Mouse (Mus musculus): ENCODE data around the gene Cyct. TPM values are rescaled to one million over a fixed set of nuclear protein-coding genes. Genes with fewer than 3 reads are reported as not detected.
A peak's percentile ranks its signal among the peaks of the same experiment; 100 is the strongest.

Gene Cyct
- polyA plus RNA-seq, 1 experiment = 30.2 TPM

DNA sequence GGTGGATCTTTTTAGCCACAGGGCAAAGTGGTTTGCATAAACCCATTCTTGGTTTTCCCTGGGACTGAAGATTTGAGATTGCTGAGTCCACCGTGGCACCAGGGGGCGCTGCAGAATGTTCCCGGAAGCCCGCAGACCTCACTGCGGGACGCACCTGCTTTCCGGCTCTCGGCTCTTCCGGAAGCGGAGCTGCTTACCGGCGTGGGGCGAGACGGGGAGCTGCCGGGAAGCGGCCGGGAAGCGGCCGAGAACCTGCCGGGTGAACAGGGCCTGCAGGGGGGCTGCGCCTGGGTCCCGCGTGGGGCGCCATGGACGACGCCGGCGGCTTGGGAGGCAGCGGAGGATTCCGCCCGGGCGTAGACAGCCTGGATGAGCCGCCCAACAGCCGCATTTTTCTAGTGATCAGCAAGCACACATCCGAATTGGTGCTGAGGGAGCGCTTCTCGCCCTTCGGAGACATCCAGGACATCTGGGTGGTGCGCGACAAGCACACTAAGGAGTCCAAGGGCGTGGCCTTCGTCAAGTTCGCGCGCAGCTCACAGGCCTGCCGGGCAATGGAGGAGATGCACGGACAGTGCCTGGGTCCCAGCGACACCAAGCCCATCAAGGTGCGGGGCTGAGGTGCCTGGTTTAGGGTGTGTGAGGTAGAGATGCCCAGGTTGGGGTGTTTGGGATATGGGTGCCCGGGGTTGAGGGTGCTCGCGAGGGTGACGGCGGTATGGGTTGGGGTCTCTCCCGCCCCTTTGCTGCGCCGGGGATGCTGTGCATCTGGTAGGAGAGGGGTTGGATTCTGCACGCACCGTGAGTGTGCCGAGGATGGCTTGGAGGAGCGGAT, 9.8 kb upstream of the Cyct start, which contains the start of gene Rbm45:
Gene Rbm45, plus strand, starts transcription at position 164 of the 835 bp plus-strand sequence.
- TF ChIP-seq CTCF (IDR thresholded peaks at IDR 0.05; ENCODE audit: low read depth, low read length) (peak; percentile 70), EP300 (IDR thresholded peaks at IDR 0.05; ENCODE audit: insufficient read depth, low read depth, low read length) (peak; percentile 48; the same call in 1 of the 2 replicates), POLR2A (IDR thresholded peaks at IDR 0.05; ENCODE audit: insufficient read depth, low read length) (no peak)
- H3K27ac ChIP-seq (ENCODE audit: insufficient read depth, low read length) = peak within 1 kb of the TSS; percentile 1; the same call in 1 of the 2 replicates
- peaks cover 25% of the 10 kb centered on the region for H3K36me3 ChIP-seq (ENCODE audit: control insufficient read depth, insufficient read depth, low read length, poor library complexity, severe bottlenecking)
- peak within 1 kb of the TSS; percentile 73 for H3K4me3 ChIP-seq (ENCODE audit: low read depth, low read length)
- no peaks in the 10 kb centered on the region for H3K4me1 ChIP-seq (ENCODE audit: control insufficient read depth, insufficient read depth, low read length)
- H3K9me3 ChIP-seq (replicated peaks; ENCODE audit: control insufficient read depth, insufficient read depth, low read length, poor library complexity, severe bottlenecking) = no peaks in the 10 kb centered on the region
- peak within 1 kb of the TSS; percentile 80 for H3K9ac ChIP-seq (ENCODE audit: low read depth, poor library complexity, severe bottlenecking)
- H3K27me3 ChIP-seq (ENCODE audit: control insufficient read depth, insufficient read depth, low read length, poor library complexity, severe bottlenecking) = no peaks in the 10 kb centered on the region

DNA sequence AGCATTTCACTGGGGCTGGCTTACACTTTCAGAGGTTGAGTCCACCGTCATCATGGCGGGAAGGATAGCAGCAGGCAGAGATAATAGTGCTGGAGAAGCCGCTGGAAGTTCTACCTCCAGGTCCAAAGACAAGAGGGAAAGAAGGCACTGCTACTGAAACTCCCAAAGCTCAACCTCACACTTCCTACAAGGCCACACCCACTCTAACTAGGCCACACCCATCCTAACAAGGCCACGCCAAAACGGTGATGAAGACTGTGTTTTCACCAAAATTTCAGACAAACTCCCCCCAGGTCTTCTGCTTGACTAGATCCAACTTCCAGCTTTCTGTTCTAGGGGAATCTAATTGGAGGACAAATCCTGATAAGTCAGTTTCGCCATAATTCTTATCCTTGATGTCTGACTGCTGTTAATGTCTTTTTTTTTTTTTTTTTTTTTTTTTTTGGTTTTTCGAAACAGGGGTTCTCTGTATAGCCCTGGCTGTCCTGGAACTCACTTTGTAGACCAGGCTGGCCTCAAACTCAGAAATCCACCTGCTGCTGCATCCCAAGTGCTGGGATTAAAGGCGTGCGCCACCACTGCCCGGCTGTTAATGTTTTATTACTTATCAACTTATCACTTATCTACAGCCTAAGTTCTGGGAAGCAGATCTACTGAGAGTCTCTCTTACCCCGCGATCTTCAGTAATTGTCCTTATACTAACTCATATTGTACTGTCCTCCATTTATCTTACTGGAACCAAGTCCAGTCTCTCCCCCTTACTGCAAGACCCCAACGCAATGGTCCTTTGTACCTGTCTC, 8.8 kb upstream of the Cyct start:
- H3K4me1 ChIP-seq (ENCODE audit: control insufficient read depth, insufficient read depth, low read length) = no peaks in the 10 kb centered on the region
- H3K27me3 ChIP-seq (ENCODE audit: control insufficient read depth, insufficient read depth, low read length, poor library complexity, severe bottlenecking) = no peaks in the 10 kb centered on the region
- no peaks in the 10 kb centered on the region for H3K9me3 ChIP-seq (replicated peaks; ENCODE audit: control insufficient read depth, insufficient read depth, low read length, poor library complexity, severe bottlenecking)
- H3K9ac ChIP-seq (ENCODE audit: low read depth, poor library complexity, severe bottlenecking) = 0 out of 2 replicates have a peak overlapping the region, but pooled peaks have one; percentile 80
- no peak for TF ChIP-seq POLR2A (IDR thresholded peaks at IDR 0.05; ENCODE audit: insufficient read depth, low read length)
- no peak overlapping the region for H3K27ac ChIP-seq (ENCODE audit: insufficient read depth, low read length)
- H3K4me3 ChIP-seq (ENCODE audit: low read depth, low read length) = no peak overlapping the region
- H3K36me3 ChIP-seq (ENCODE audit: control insufficient read depth, insufficient read depth, low read length, poor library complexity, severe bottlenecking) = peaks cover 20% of the 10 kb centered on the region

GRCm38 (mm10) chr2:76367188-76367922, 7.1 kb upstream of the Cyct start:
- Histone ChIP-seq H3K4me3 (ENCODE audit: low read depth, low read length) (no peak overlapping the region), H3K27me3 (ENCODE audit: control insufficient read depth, insufficient read depth, low read length, poor library complexity, severe bottlenecking) (no peaks in the 10 kb centered on the region), H3K9ac (ENCODE audit: low read depth, poor library complexity, severe bottlenecking) (no peak overlapping the region), H3K9me3 (replicated peaks; ENCODE audit: control insufficient read depth, insufficient read depth, low read length, poor library complexity, severe bottlenecking) (no peaks in the 10 kb centered on the region), H3K27ac (ENCODE audit: insufficient read depth, low read length) (no peak overlapping the region), H3K4me1 (ENCODE audit: control insufficient read depth, insufficient read depth, low read length) (no peaks in the 10 kb centered on the region), H3K36me3 (ENCODE audit: control insufficient read depth, insufficient read depth, low read length, poor library complexity, severe bottlenecking) (peaks cover 8% of the 10 kb centered on the region; the same call in 1 of the 2 replicates)
- no peak for TF ChIP-seq POLR2A (IDR thresholded peaks at IDR 0.05; ENCODE audit: insufficient read depth, low read length)
- TF ChIP-seq CTCF (IDR thresholded peaks at IDR 0.05; ENCODE audit: low read depth, low read length) = peak; percentile 25
- no peak for TF ChIP-seq EP300 (IDR thresholded peaks at IDR 0.05; ENCODE audit: insufficient read depth, low read depth, low read length)

- Histone ChIP-seq H3K36me3 (ENCODE audit: control insufficient read depth, insufficient read depth, low read length, poor library complexity, severe bottlenecking) (no peaks in the 10 kb centered on the region), H3K27ac (ENCODE audit: insufficient read depth, low read length) (no peak overlapping the region), H3K4me1 (ENCODE audit: control insufficient read depth, insufficient read depth, low read length) (no peaks in the 10 kb centered on the region), H3K9ac (ENCODE audit: low read depth, poor library complexity, severe bottlenecking) (no peak overlapping the region), H3K27me3 (ENCODE audit: control insufficient read depth, insufficient read depth, low read length, poor library complexity, severe bottlenecking) (no peaks in the 10 kb centered on the region), H3K9me3 (replicated peaks; ENCODE audit: control insufficient read depth, insufficient read depth, low read length, poor library complexity, severe bottlenecking) (no peaks in the 10 kb centered on the region), H3K4me3 (ENCODE audit: low read depth, low read length) (no peak overlapping the region)
- TF ChIP-seq EP300 (IDR thresholded peaks at IDR 0.05; ENCODE audit: insufficient read depth, low read depth, low read length) (no peak), POLR2A (IDR thresholded peaks at IDR 0.05; ENCODE audit: insufficient read depth, low read length) (no peak)
Measured at GRCm38 (mm10) chr2:76365811-76366210, 5.6 kb upstream of the Cyct start.

DNA sequence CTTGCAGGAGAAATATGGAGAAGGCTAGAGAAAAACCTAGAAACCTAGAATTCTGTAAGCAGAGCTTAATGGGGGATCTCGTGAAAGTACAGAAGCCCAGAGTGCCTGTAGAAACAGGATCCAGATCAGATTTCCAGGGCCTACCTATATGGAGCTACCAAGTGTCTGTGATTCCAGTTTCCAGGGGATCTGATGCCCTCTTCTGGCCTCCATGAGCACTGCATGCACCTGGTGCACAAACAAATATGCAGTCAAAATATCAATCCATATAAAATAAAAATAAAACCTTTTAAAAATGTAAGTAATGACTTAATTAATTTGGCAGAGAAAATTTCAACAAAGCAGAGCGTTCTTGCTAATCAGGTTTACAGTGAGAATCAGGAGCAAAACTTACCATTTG, 1.9 kb upstream of the Cyct start:
- Histone ChIP-seq H3K27ac (ENCODE audit: insufficient read depth, low read length) (no peak overlapping the region), H3K9me3 (replicated peaks; ENCODE audit: control insufficient read depth, insufficient read depth, low read length, poor library complexity, severe bottlenecking) (no peaks in the 10 kb centered on the region), H3K9ac (ENCODE audit: low read depth, poor library complexity, severe bottlenecking) (no peak overlapping the region), H3K36me3 (ENCODE audit: control insufficient read depth, insufficient read depth, low read length, poor library complexity, severe bottlenecking) (no peaks in the 10 kb centered on the region), H3K4me3 (ENCODE audit: low read depth, low read length) (no peak overlapping the region), H3K27me3 (ENCODE audit: control insufficient read depth, insufficient read depth, low read length, poor library complexity, severe bottlenecking) (no peaks in the 10 kb centered on the region), H3K4me1 (ENCODE audit: control insufficient read depth, insufficient read depth, low read length) (no peaks in the 10 kb centered on the region)
- no peak for TF ChIP-seq POLR2A (IDR thresholded peaks at IDR 0.05; ENCODE audit: insufficient read depth, low read length)
- peak; percentile 70 for TF ChIP-seq CTCF (IDR thresholded peaks at IDR 0.05; ENCODE audit: low read depth, low read length)
